Mouse (Mus musculus) heart, embryonic 10.5 days (tissue): ENCODE measurements around the gene Ppil2. TPM values are rescaled to one million over a fixed set of nuclear protein-coding genes. Genes with fewer than 3 reads are reported as not detected.

Source experiments
- DNase-seq: peaks from one replicate; pipeline ENCODE4 v3.0.0-alpha.2; 2017; ENCODE audit warnings: low spot score
- H3K27ac ChIP-seq: fragments of 300-500 bp; sonication (generic); 2 replicates; pipeline ENCODE4 v1.5.1; 2016; ENCODE audit warnings: mild to moderate bottlenecking
- H3K27me3 ChIP-seq: fragments of 300-500 bp; sonication (generic); 2 replicates; pipeline ENCODE4 v1.6.1; 2016; ENCODE audit warnings: mild to moderate bottlenecking; ENCODE audit not compliant: poor library complexity, insufficient read depth, severe bottlenecking
- H3K36me3 ChIP-seq: fragments of 300-500 bp; sonication (generic); 2 replicates; pipeline ENCODE4 v1.6.1; 2016; ENCODE audit warnings: mild to moderate bottlenecking, moderate library complexity
- H3K4me1 ChIP-seq: fragments of 300-500 bp; sonication (generic); 2 replicates; pipeline ENCODE4 v1.6.1; 2016; ENCODE audit warnings: mild to moderate bottlenecking
- H3K4me3 ChIP-seq: fragments of 300-500 bp; sonication (generic); 2 replicates; pipeline ENCODE4 v1.5.1; 2016; ENCODE audit warnings: mild to moderate bottlenecking, moderate library complexity
- H3K9me3 ChIP-seq: fragments of 300-500 bp; sonication (generic); 2 replicates; pipeline ENCODE4 v1.6.1; 2016; ENCODE audit warnings: mild to moderate bottlenecking, moderate library complexity
- WGBS: fragments of 180-500 bp; shearing (Covaris S2); methylation state at CpG from one replicate; pipeline ENCODE4 v1.1.7; 2016; 5-methylcytosine and 5-hydroxymethylcytosine counted together
- polyA plus RNA-seq: library from polyadenylated mRNA; unstranded; fragments of >200 nt; fragmentation: Nextera tagmentation; extraction: Ambion mirVana; gene quantifications from 2 replicates; pipeline ENCODE4 v1.2.1, GENCODE M21; 2016

Gene Ppil2
- polyA plus RNA-seq, 1 experiment from 2014 or later: 125 TPM

DNA sequence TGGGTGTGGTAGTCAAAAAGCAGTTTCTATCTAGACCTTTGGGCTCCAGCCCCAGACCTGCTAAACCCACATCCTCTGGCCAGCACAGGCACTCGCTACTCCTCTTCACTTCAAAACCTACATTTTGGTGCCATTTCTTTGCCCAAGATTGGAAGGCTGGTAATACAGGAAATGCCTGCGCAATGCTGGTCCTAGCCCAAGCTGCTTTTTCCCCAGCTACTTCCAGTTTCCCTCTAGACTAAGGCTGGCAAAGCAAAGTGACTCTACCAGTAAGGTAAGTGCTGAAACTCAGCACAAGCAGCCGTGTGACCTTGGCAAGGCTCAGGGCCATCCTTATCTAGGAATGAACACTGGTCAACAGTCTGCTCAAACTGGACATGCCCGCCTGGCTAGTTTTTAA, 25.4 kb downstream of the Ppil2 start:
- Histone ChIP-seq H3K4me1 (peaks cover 15% of the 10 kb centered on the region), H3K9me3 (no peaks in the 10 kb centered on the region), H3K27ac (peak overlapping the region; percentile 36; the same call in 1 of the 2 replicates), H3K27me3 (no peaks in the 10 kb centered on the region), H3K4me3 (no peak overlapping the region), H3K36me3 (peaks cover 86% of the 10 kb centered on the region)
- 71% methylated on average over 4 of the region's 4 CpGs for WGBS
- DNase-seq: no peak

DNA sequence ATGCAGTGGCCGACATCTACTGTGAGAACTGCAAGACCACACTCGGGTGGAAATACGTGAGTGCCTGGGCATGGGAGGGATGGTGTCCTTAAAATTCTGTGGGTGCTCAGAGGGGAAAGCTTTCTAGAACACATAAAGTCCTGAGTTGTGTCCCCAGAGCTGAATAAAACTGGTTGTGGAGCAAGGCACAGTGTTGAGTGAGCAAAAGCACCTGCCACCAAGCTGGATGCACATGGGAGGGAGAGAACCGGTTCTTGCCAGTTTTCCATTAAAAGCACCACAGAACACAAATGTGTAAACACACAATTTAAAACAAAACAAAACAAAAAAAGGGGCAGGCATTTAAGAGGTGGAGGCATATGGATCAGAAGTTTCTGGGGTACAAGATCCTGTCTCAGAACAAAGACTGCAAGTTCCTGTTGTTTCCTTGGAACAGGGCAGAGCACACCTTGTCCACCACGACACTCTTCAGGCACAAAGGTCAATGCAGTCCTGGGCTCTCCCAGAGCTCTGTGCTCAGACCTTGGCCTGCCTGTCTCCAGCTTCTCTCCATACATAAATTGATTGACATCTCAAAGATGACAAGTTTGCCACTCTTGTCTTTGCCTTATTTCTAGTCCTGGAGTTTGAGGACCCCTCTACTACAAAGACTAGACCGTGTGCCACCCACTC, 28.8 kb downstream of the Ppil2 start:
- peaks cover 56% of the 10 kb centered on the region for H3K36me3 ChIP-seq
- no peaks in the 10 kb centered on the region for H3K9me3 ChIP-seq
- no peak overlapping the region for H3K27ac ChIP-seq
- H3K27me3 ChIP-seq: no peaks in the 10 kb centered on the region
- WGBS: 79% methylated on average over 6 of the region's 6 CpGs
- no peak overlapping the region for H3K4me3 ChIP-seq
- peaks cover 15% of the 10 kb centered on the region for H3K4me1 ChIP-seq
- no peak for DNase-seq

DNA sequence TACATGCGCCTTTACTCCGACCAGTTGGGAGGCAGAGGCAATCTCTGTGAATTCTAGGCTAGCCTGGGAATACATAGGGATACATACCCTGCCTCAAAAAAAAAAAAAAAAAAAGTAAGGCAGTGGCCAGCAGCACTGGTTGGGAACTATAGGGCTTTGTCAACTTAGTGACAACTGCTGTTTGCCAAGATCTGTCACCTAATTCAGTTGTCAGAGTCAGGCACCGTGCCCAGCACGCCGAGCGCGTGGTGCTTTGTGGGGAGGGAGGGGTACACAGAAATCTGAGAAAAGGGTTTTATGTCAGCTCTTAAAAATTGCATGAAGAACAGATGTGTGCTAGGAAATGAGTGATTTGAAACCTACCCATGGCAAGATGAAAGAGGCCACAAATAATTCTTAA, 33.0 kb downstream of the Ppil2 start:
- 80% methylated on average over 7 of the region's 7 CpGs for WGBS
- H3K9me3 ChIP-seq: no peaks in the 10 kb centered on the region
- no peak overlapping the region for H3K4me3 ChIP-seq
- DNase-seq: no peak
- no peaks in the 10 kb centered on the region for H3K4me1 ChIP-seq
- H3K36me3 ChIP-seq: peaks cover 37% of the 10 kb centered on the region
- H3K27me3 ChIP-seq: no peaks in the 10 kb centered on the region
- no peak overlapping the region for H3K27ac ChIP-seq

DNA sequence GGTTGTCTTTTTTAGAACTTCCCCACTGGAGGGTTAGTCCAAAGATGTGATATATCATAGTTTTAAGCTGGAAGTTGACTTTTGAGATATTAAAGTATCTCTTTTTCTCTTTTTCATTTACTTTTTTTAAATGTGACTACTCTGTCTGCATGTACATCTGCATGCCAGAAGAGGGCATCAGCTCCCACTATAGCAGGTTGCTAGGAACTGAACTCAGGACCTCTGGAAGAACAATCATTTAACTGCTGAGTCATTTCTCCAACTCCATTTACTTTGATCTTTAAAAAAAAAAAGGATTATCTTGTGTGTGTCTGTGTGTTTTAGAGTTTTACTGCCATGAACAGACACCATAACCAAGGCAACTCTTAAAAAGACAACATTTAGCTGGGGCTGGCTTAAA, 34.2 kb downstream of the Ppil2 start:
- no peaks in the 10 kb centered on the region for H3K9me3 ChIP-seq
- peaks cover 29% of the 10 kb centered on the region for H3K36me3 ChIP-seq
- no peak for DNase-seq
- no peak overlapping the region for H3K4me3 ChIP-seq
- H3K4me1 ChIP-seq: no peaks in the 10 kb centered on the region
- no peaks in the 10 kb centered on the region for H3K27me3 ChIP-seq
- no peak overlapping the region for H3K27ac ChIP-seq

DNA sequence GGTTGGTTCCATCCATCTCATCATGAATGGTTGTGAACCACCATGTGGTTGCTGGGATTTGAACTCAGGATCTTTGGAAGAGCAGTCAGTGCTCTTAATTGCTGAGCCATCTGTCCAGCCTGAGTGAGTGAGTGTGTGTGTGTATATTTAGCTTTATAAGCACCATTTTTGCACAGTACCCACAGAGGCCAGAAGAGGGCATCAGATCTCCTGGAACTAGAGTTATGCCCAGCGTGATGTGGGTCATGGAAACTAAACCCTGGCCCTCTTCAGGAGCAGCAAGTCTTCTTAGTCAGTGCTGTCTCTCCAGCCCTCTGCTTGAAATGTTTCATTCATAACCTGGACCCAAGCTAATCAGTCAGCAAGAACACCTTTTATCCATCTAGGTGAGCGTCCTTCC, 34.8 kb downstream of the Ppil2 start:
- 94% methylated on average over 2 of the region's 2 CpGs for WGBS
- no peaks in the 10 kb centered on the region for H3K4me1 ChIP-seq
- no peaks in the 10 kb centered on the region for H3K9me3 ChIP-seq
- H3K27me3 ChIP-seq: no peaks in the 10 kb centered on the region
- H3K4me3 ChIP-seq: no peak overlapping the region
- no peak overlapping the region for H3K27ac ChIP-seq
- DNase-seq: no peak
- H3K36me3 ChIP-seq: peaks cover 25% of the 10 kb centered on the region

DNA sequence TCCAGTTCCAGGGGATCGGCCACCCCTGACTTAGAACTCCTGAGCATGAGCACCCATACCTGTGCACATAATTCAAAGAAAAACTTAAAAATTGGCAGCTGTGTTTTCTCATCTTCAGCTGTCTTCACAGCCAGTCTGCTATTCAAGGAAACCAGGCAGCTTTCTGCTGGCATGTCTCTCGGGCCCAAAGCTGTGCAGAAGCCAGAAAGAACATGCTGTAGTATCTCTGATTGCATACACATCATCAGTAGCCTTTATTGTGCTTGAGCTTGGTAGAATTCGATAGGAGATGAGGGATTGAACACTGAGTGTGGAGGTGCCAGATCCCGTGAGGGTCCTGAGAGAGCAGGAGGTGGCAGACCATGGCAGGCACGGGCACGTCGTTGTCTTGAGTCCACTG, 38.1 kb downstream of the Ppil2 start:
- Histone ChIP-seq H3K9me3 (no peaks in the 10 kb centered on the region), H3K36me3 (peaks cover 18% of the 10 kb centered on the region), H3K4me3 (no peak overlapping the region), H3K27me3 (no peaks in the 10 kb centered on the region), H3K27ac (no peak overlapping the region), H3K4me1 (peaks cover 9% of the 10 kb centered on the region; the same call in 1 of the 2 replicates)
- 87% methylated on average over 7 of the region's 7 CpGs for WGBS
- no peak for DNase-seq

GRCm38 (mm10) chr16:17070716-17071115, 40.3 kb downstream of the Ppil2 start:
- H3K4me1 ChIP-seq: peaks cover 9% of the 10 kb centered on the region; the same call in 1 of the 2 replicates
- H3K27ac ChIP-seq: no peak overlapping the region
- no peak for DNase-seq
- peak overlapping the region; percentile 90 for H3K4me3 ChIP-seq
- H3K9me3 ChIP-seq: no peaks in the 10 kb centered on the region
- H3K27me3 ChIP-seq: no peaks in the 10 kb centered on the region
- H3K36me3 ChIP-seq: peaks cover 13% of the 10 kb centered on the region
- 58% methylated on average over 6 of the region's 6 CpGs for WGBS

GRCm38 (mm10) chr16:17069511-17070443, 41.3 kb downstream of the Ppil2 start, which contains the start of gene Ypel1:
Ypel1 (plus strand) TSS chr16:17069696.
- Histone ChIP-seq H3K9me3 (no peaks in the 10 kb centered on the region), H3K4me3 (peak within 1 kb of the TSS; percentile 90), H3K36me3 (peaks cover 3% of the 10 kb centered on the region), H3K27me3 (no peaks in the 10 kb centered on the region), H3K4me1 (peaks cover 9% of the 10 kb centered on the region; the same call in 1 of the 2 replicates), H3K27ac (peak within 1 kb of the TSS; percentile 95)
- under 1% methylated on average over 76 of the region's 76 CpGs for WGBS
- peak; percentile 92 for DNase-seq

DNA sequence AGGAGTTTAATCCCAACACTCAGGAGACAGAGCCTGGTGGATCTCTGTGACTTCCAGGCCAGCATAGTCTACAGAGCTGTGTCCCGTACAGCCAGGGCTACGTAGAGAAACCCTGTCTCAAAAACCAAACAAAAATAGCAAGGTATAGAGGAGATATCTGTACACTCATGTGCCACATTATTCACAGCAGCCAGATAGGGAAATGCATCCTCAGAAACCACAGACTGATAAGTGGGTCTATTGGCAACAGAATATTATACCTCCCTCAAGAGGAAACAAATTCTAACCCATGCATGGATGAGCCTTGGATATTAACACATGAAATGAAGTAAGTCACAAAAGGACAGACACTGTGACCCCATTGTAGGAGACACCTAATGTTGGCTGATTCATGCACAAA, 43.5 kb downstream of the Ppil2 start:
- H3K4me1 ChIP-seq: peaks cover 9% of the 10 kb centered on the region; the same call in 1 of the 2 replicates
- H3K9me3 ChIP-seq: no peaks in the 10 kb centered on the region
- no peaks in the 10 kb centered on the region for H3K36me3 ChIP-seq
- 77% methylated on average over 2 of the region's 2 CpGs for WGBS
- H3K4me3 ChIP-seq: no peak overlapping the region
- H3K27ac ChIP-seq: no peak overlapping the region
- no peaks in the 10 kb centered on the region for H3K27me3 ChIP-seq
- no peak for DNase-seq

- Histone ChIP-seq H3K27ac (no peak overlapping the region), H3K4me3 (no peak overlapping the region), H3K36me3 (no peaks in the 10 kb centered on the region), H3K9me3 (no peaks in the 10 kb centered on the region), H3K4me1 (no peaks in the 10 kb centered on the region), H3K27me3 (no peaks in the 10 kb centered on the region)
- no peak for DNase-seq
- WGBS: 60% methylated on average over 1 of the region's 1 CpGs
Measured at GRCm38 (mm10) chr16:17062338-17062737, 48.7 kb downstream of the Ppil2 start.

DNA sequence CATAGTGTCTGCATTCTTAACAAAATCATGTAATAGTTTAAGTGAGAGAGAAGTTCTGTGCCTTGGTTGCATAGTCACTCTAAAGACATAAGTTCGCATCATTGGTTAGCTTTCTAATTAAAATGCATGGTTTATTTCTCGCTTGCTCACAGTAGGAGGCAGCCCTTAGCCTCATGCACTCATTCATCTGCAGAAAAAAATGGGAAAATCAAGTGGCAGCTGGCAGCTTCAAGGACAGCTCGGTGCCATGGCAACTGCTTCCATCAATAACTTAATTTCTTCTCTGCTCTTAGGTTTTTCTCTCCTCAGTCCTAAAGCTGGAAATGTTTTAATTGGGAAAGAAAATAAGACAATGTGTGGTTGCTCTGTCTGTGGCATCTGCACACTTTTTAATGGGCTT, 55.5 kb downstream of the Ppil2 start:
- H3K27ac ChIP-seq: no peak overlapping the region
- H3K4me3 ChIP-seq: no peak overlapping the region
- H3K36me3 ChIP-seq: no peaks in the 10 kb centered on the region
- H3K4me1 ChIP-seq: peaks cover 10% of the 10 kb centered on the region
- 77% methylated on average over 3 of the region's 3 CpGs for WGBS
- H3K27me3 ChIP-seq: no peaks in the 10 kb centered on the region
- H3K9me3 ChIP-seq: no peaks in the 10 kb centered on the region
- no peak for DNase-seq

DNA sequence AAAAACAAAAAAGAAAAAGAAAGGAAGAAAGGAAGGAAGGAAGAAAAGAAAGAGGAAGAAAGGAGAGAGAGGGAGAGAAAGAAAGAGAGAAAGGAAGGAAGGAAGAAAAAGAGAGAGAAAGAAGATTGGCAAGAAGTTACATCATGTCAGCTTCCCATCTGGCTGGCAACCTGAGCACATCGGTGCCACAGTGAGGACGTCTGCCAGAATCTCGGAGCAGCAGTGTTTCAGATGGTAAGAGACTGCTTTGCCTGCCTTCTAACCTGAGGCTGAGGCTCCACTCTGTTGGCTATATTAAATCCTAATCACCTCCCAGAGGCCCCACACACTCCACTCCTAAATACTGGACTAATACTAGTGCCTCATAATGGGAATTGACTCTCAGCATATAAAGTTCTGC, 57.2 kb downstream of the Ppil2 start:
- no peak overlapping the region for H3K4me3 ChIP-seq
- H3K27ac ChIP-seq: no peak overlapping the region
- peaks cover 10% of the 10 kb centered on the region for H3K4me1 ChIP-seq
- WGBS: 82% methylated on average over 3 of the region's 3 CpGs
- DNase-seq: no peak
- no peaks in the 10 kb centered on the region for H3K9me3 ChIP-seq
- no peaks in the 10 kb centered on the region for H3K27me3 ChIP-seq
- peaks cover 7% of the 10 kb centered on the region for H3K36me3 ChIP-seq

DNA sequence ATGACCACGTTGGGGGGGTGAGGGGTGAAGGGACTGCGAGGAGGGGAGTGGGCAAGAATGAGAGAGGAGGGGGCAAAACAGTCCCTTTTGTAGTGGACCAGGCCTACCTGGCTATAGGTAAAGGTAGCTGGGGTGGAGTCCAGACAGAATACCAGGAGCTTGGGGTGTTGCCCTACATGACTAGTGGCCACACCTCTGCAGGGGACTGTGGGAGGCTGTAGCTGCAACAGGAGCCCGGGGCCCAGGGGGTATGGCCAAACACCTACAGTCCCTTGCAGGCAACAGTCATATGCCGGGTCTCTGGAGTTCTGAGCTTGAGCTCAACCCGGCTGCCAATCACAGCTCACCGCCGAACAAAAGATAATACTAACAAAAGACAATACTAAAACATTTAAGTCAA, 59.0 kb downstream of the Ppil2 start:
- Histone ChIP-seq H3K9me3 (no peaks in the 10 kb centered on the region), H3K36me3 (peaks cover 24% of the 10 kb centered on the region), H3K4me1 (peaks cover 10% of the 10 kb centered on the region), H3K4me3 (no peak overlapping the region), H3K27ac (no peak overlapping the region), H3K27me3 (no peaks in the 10 kb centered on the region)
- no peak for DNase-seq
- 61% methylated on average over 7 of the region's 7 CpGs for WGBS
